Mouse (Mus musculus): ENCODE data around the gene Ankle1. TPM values are rescaled to one million over a fixed set of nuclear protein-coding genes. Genes with fewer than 3 reads are reported as not detected.
"Not testable (repeated sequence)": the region's sequence is repeated elsewhere in the genome, so short reads cannot be mapped to it uniquely, and the experiment has no call there.

The Ankle1 gene
- polyA plus RNA-seq, 1 experiment from 2014 or later = 51.6 TPM

DNA sequence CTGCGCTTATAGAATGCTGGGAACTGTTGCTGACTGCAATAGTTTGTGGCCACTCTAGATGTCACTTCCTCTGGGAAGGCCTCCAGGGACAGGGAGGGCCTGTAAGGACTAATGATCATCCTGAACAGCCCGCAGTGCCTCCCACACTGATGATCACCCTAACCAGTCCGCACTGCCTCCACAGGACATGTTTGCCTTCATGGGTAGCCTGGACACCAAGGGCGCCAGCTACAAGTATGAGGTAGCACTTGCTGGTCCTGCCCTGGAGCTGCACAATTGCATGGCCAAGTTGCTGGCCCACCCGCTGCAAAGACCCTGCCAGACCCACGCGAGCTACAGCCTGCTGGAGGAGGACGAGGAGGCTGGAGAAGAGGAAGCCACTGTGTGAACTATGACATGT, 1.8 kb upstream of the Ankle1 start:
- Histone ChIP-seq H3K4me1 (peaks cover 33% of the 10 kb centered on the region), H3K36me3 (peaks cover 51% of the 10 kb centered on the region), H3K9me3 (replicated peaks) (no peaks in the 10 kb centered on the region), H3K27ac (replicated peaks) (no peak overlapping the region), H3K4me3 (0 out of 2 replicates have a peak overlapping the region, but pooled peaks have one; percentile 1), H3K27me3 (ENCODE audit: low read depth, poor library complexity, severe bottlenecking) (no peaks in the 10 kb centered on the region)
- 96% methylated on average over 8 of the region's 8 CpGs for WGBS
- no peak for DNase-seq (ENCODE audit: low spot score)

DNA sequence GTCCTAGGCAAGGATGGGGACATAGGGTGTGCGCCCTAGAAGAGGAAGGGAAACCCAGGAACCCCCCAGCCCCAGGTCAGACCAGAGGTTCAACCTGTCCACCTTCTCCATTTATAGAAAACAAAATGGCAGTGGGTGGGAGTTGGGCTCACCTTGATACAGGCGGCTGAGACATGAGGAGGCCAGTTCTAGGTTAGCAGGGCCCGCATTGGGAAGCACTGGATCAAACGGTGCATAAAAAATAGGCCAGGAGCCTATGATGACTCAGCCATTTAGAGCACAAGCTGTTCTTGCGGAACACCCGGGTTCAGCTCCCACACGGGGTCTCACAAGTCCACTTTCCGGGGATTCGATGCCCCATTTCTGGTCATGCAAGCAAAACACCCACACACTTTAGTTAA, 859 bp upstream of the Ankle1 start:
- peaks cover 33% of the 10 kb centered on the region for H3K4me1 ChIP-seq
- H3K36me3 ChIP-seq = peaks cover 52% of the 10 kb centered on the region
- H3K27ac ChIP-seq (replicated peaks) = no peak overlapping the region; the same call in 1 of the 2 replicates
- peak; percentile 13 for DNase-seq (ENCODE audit: low spot score)
- WGBS = 94% methylated on average over 9 of the region's 9 CpGs
- no peaks in the 10 kb centered on the region for H3K27me3 ChIP-seq (ENCODE audit: low read depth, poor library complexity, severe bottlenecking)
- peak overlapping the region; percentile 93 for H3K4me3 ChIP-seq
- no peaks in the 10 kb centered on the region for H3K9me3 ChIP-seq (replicated peaks)

DNA sequence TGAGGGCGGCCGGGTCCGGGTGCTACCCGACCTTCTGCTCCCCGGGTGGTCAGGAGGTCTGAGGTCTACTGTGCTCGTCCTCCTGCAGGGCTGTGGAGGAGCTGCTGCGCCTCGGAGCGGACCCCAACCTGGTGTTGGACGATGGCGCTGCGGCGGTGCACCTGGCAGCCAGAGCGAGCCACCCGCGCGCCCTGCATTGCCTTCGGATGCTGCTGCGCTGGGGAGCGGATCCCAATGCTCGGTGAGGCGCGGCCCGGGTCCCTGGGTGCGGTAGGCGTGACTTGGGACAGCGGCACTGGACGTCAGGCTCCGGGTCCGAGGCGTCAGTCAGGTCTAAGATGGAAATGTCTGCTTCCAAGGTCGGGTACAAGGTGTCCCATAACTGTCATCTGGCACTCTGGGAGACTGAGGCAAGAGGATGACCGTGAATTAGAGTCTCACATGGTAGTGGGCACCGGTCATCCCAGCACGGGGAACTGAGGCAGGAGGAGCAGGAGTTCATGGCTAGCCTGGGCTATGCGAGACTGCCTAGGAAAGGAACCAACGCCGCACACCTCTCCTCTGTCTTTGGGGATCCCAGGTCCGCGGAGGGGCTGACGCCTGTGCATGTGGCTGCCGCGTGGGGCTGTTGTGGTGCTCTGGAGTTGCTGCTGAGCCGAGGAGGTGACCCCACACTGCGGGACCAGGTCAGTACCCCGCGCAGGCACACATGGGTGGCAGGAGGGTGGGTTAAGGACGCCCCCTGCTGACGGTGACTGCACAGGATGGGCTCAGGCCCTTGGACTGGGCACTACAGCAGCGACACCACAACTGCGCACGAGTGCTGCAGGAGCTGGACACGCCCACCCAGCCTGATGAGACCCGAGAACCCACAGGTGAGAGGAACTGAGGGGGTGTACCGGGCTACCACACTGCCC, 547 bp downstream of the Ankle1 start:
- Histone ChIP-seq H3K27ac (replicated peaks) (peak overlapping the region; percentile 92), H3K4me1 (peaks cover 35% of the 10 kb centered on the region), H3K36me3 (peaks cover 45% of the 10 kb centered on the region), H3K9me3 (replicated peaks) (no peaks in the 10 kb centered on the region), H3K27me3 (ENCODE audit: low read depth, poor library complexity, severe bottlenecking) (no peaks in the 10 kb centered on the region), H3K4me3 (peak overlapping the region; percentile 93)
- under 1% methylated on average over 55 of the region's 55 CpGs for WGBS
- peak; percentile 85 for DNase-seq (ENCODE audit: low spot score)

GRCm38 (mm10) chr8:71407441-71407840, 1.6 kb downstream of the Ankle1 start:
- Histone ChIP-seq H3K36me3 (peaks cover 43% of the 10 kb centered on the region), H3K4me3 (peak overlapping the region; percentile 93), H3K27ac (replicated peaks) (no peak overlapping the region), H3K9me3 (replicated peaks) (no peaks in the 10 kb centered on the region), H3K4me1 (peaks cover 42% of the 10 kb centered on the region), H3K27me3 (ENCODE audit: low read depth, poor library complexity, severe bottlenecking) (no peaks in the 10 kb centered on the region)
- WGBS = 93% methylated on average over 14 of the region's 14 CpGs
- DNase-seq (ENCODE audit: low spot score) = no peak

- Histone ChIP-seq H3K4me3 (no peak overlapping the region), H3K27ac (replicated peaks) (no peak overlapping the region), H3K4me1 (peaks cover 42% of the 10 kb centered on the region), H3K9me3 (replicated peaks) (no peaks in the 10 kb centered on the region), H3K36me3 (peaks cover 43% of the 10 kb centered on the region), H3K27me3 (ENCODE audit: low read depth, poor library complexity, severe bottlenecking) (no peaks in the 10 kb centered on the region)
- no peak for DNase-seq (ENCODE audit: low spot score)
- WGBS = 91% methylated on average over 4 of the region's 4 CpGs
Observed at GRCm38 (mm10) chr8:71408231-71408630, 2.4 kb downstream of the Ankle1 start.

DNA sequence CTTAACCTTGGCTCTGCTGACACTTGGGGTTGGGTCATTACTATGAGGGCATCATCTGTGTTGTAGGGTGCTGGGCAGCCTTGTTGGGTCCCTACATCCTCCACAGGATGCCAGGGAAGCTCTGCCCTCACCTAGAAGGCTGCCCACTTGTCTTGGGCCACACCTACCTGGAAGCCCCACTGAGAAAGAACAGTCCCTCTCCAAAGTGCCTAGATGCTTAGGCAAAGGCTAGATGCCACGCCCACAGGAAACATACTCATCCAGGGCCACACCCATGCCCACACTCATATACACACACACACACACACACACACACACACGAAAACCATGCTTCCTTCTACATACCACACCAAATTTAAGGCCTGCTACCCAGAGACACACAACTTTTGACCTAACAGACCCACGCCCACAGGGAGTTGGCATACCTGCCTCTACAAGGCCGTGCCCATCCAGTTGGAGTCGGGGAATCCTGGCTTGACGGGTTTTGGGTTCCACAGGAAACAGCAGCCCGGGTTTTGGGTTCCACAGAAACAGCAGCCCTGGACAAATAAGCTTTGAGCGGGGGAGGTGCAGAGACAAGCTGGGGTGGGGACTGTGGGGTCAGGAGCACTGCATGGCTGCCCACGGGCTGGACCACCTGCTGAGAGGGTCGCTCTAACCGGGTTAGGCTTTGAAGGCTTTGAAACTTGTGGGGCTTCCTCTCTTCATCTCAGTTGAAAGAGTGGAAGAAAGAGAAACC, 5.9 kb downstream of the Ankle1 start:
- peaks cover 21% of the 10 kb centered on the region for H3K4me1 ChIP-seq
- no peaks in the 10 kb centered on the region for H3K9me3 ChIP-seq (replicated peaks)
- 43% methylated on average over 11 of the region's 11 CpGs for WGBS
- DNase-seq (ENCODE audit: low spot score) = peak; percentile 33
- H3K27ac ChIP-seq (replicated peaks) = 0 out of 2 replicates have a peak overlapping the region, but pooled peaks have one; percentile 57
- H3K36me3 ChIP-seq = peaks cover 34% of the 10 kb centered on the region
- H3K27me3 ChIP-seq (ENCODE audit: low read depth, poor library complexity, severe bottlenecking) = no peaks in the 10 kb centered on the region
- no peak overlapping the region for H3K4me3 ChIP-seq

DNA sequence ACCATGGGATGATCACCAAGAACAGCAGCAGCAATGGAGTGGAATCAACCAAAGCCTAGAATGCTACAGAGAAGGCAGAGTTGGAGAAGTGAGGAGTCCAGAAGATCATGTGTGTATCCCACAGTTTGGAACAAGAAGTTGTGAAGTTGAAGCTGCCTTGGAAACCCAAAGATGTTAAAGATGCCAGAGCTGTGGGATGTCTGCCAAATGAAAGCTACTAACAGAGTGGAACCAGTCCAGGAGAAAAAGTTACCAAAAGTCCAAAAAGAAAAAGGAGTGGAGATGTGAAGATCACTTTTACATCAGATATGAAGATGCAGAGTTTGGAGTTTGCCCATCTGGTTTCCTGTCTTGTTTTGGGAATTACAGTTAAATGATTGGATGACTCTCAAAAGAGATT, 16.3 kb downstream of the Ankle1 start:
- Histone ChIP-seq H3K4me3 (no peak overlapping the region), H3K9me3 (replicated peaks) (peaks cover 15% of the 10 kb centered on the region), H3K27ac (replicated peaks) (no peak overlapping the region), H3K27me3 (ENCODE audit: low read depth, poor library complexity, severe bottlenecking) (no peaks in the 10 kb centered on the region), H3K36me3 (0 out of 2 replicates have a peak, but pooled peaks cover 2% of the 10 kb centered on the region), H3K4me1 (no peaks in the 10 kb centered on the region)
- no peak for DNase-seq (ENCODE audit: low spot score)

GRCm38 (mm10) chr8:71432935-71433334, 27.1 kb downstream of the Ankle1 start:
- 83% methylated on average over 1 of the region's 1 CpGs for WGBS
- not testable (repeated sequence) for H3K4me1 ChIP-seq; H3K4me3 ChIP-seq; H3K27me3 ChIP-seq (ENCODE audit: low read depth, poor library complexity, severe bottlenecking); H3K27ac ChIP-seq (replicated peaks); H3K36me3 ChIP-seq; DNase-seq (ENCODE audit: low spot score); H3K9me3 ChIP-seq (replicated peaks)

- WGBS = 64% methylated on average over 3 of the region's 3 CpGs
- peaks cover 3% of the 10 kb centered on the region; the same call in 1 of the 2 replicates for H3K9me3 ChIP-seq (replicated peaks)
- no peak overlapping the region for H3K4me3 ChIP-seq
- peaks cover 2% of the 10 kb centered on the region; the same call in 1 of the 2 replicates for H3K4me1 ChIP-seq
- peaks cover 3% of the 10 kb centered on the region for H3K27me3 ChIP-seq (ENCODE audit: low read depth, poor library complexity, severe bottlenecking)
- no peak for DNase-seq (ENCODE audit: low spot score)
- H3K36me3 ChIP-seq = no peaks in the 10 kb centered on the region
- H3K27ac ChIP-seq (replicated peaks) = no peak overlapping the region
Observed at GRCm38 (mm10) chr8:71437041-71437440, 31.2 kb downstream of the Ankle1 start.

DNA sequence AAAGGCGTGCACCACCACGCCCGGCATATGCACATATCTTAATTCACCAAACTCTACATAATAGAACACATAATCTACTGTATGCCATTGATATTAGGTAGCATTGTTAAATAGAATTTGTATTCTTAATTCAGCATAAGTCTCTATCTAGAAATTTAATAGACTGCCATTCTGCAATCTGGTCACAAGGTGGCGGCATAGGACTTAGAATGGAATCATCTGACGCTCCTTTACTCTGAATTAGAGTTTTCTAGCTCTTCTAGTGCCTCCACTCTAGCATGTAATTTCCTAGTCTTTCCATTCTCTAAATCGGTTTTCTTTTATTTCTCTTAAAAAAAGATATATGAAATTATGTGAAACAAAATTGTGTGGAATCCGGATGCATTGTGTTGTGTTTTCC, 35.6 kb downstream of the Ankle1 start:
- peak; percentile 33 for DNase-seq (ENCODE audit: low spot score)

GRCm38 (mm10) chr8:71445096-71445495, 39.3 kb downstream of the Ankle1 start:
- Histone ChIP-seq H3K27ac (replicated peaks) (no peak overlapping the region), H3K9me3 (replicated peaks) (0 out of 2 replicates have a peak, but pooled peaks cover 3% of the 10 kb centered on the region), H3K27me3 (ENCODE audit: low read depth, poor library complexity, severe bottlenecking) (peaks cover 11% of the 10 kb centered on the region), H3K36me3 (no peaks in the 10 kb centered on the region), H3K4me3 (no peak overlapping the region), H3K4me1 (peaks cover 4% of the 10 kb centered on the region; the same call in 1 of the 2 replicates)
- no peak for DNase-seq (ENCODE audit: low spot score)
- WGBS = 87% methylated on average over 7 of the region's 7 CpGs

More for the DNA sequence above, 35.6 kb downstream of the Ankle1 start:
- Histone ChIP-seq H3K4me1 (peaks cover 4% of the 10 kb centered on the region; the same call in 1 of the 2 replicates), H3K36me3 (no peaks in the 10 kb centered on the region), H3K27ac (replicated peaks) (no peak overlapping the region), H3K9me3 (replicated peaks) (no peaks in the 10 kb centered on the region), H3K27me3 (ENCODE audit: low read depth, poor library complexity, severe bottlenecking) (peaks cover 11% of the 10 kb centered on the region), H3K4me3 (no peak overlapping the region)
- WGBS = 1% methylated on average over 7 of the region's 7 CpGs

DNA sequence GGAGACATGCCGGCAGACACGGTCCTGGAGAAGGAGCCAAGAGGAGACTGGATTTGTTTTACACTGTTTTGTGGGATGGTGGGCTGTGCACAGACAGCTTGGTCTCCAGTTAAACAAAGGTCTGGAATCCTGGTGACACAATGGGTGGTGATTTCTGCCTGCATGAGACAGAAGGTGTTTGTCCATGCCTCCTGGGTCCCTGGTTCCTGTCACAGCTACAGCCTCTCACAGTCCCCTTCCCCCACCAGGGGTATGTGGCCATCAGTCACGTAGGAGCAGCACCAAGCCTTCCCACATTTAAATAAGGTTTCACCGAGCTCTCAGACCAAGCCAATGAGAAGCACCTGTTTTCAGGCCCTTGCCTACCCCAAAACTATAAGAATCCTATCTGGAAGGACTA, 45.5 kb downstream of the Ankle1 start:
- Histone ChIP-seq H3K27ac (replicated peaks) (no peak overlapping the region), H3K36me3 (peaks cover 2% of the 10 kb centered on the region; the same call in 1 of the 2 replicates), H3K27me3 (ENCODE audit: low read depth, poor library complexity, severe bottlenecking) (no peaks in the 10 kb centered on the region), H3K9me3 (replicated peaks) (0 out of 2 replicates have a peak, but pooled peaks cover 3% of the 10 kb centered on the region), H3K4me3 (no peak overlapping the region), H3K4me1 (no peaks in the 10 kb centered on the region)
- 60% methylated on average over 4 of the region's 4 CpGs for WGBS
- DNase-seq (ENCODE audit: low spot score) = no peak

Data from midbrain, embryonic 10.5 days (tissue).